Mouse (Mus musculus) MEL (cell line): ENCODE data around the gene Frrs1l. TPM values are rescaled to one million over a fixed set of nuclear protein-coding genes. Genes with fewer than 3 reads are reported as not detected.

ENCODE experiments used
- DNase-seq: peaks from one replicate; pipeline ENCODE4 v3.0.0; 2011; ENCODE audit warnings: low read depth, low spot score
- H3K27ac ChIP-seq: 2 replicates; pipeline ENCODE4 v1.5.1; 2012; ENCODE audit warnings: low read depth, mild to moderate bottlenecking, control low read depth, low read length, moderate library complexity; ENCODE audit not compliant: control insufficient read depth
- H3K27me3 ChIP-seq, 2 experiments: fragments of 150-350 bp in 1 of 2; sonication (generic) in 1 of 2; 2 replicates each; pipeline ENCODE4 v1.6.1; 2012; ENCODE audit warnings: low read length in 2 of 2, mild to moderate bottlenecking in 2 of 2, improper control_type of control experiment in 1 of 2, moderate library complexity in 1 of 2; ENCODE audit not compliant: insufficient read depth in 2 of 2, control insufficient read depth in 1 of 2
- H3K36me3 ChIP-seq, 2 experiments: 2 replicates each; pipeline ENCODE4 v1.6.1; 2012 to 2014; ENCODE audit warnings: low read length in 2 of 2, improper control_type of control experiment in 1 of 2, inconsistent platforms in 1 of 2, mild to moderate bottlenecking in 1 of 2; ENCODE audit not compliant: insufficient read depth in 2 of 2, control insufficient read depth in 1 of 2
- H3K4me1 ChIP-seq, 2 experiments: fragments of 150-350 bp in 1 of 2; sonication (generic) in 1 of 2; 2 replicates each; pipeline ENCODE4 v1.6.1; 2012; ENCODE audit warnings: low read length in 2 of 2, improper control_type of control experiment in 1 of 2, mild to moderate bottlenecking in 1 of 2; ENCODE audit not compliant: insufficient read depth in 2 of 2, control insufficient read depth in 1 of 2
- H3K4me3 ChIP-seq, 2 experiments: fragments of 150-350 bp in 1 of 2; sonication (generic) in 1 of 2; 2 replicates each; pipeline ENCODE4 v1.5.1; 2012; ENCODE audit warnings: low read depth in 2 of 2, low read length in 2 of 2, mild to moderate bottlenecking in 2 of 2, moderate library complexity in 2 of 2, control low read depth in 1 of 2, improper control_type of control experiment in 1 of 2; ENCODE audit not compliant: control insufficient read depth in 1 of 2, insufficient read depth in 1 of 2
- H3K79me2 ChIP-seq: 2 replicates; pipeline ENCODE4 v1.6.1; 2012; ENCODE audit warnings: mild to moderate bottlenecking, low read length, moderate library complexity; ENCODE audit not compliant: control insufficient read depth, poor library complexity, insufficient read depth
- H3K9ac ChIP-seq: 2 replicates; pipeline ENCODE4 v1.6.1; 2012; ENCODE audit warnings: low read depth, mild to moderate bottlenecking, control low read depth, low read length, moderate library complexity; ENCODE audit not compliant: control insufficient read depth, poor library complexity, severe bottlenecking
- H3K9me3 ChIP-seq: fragments of 150-350 bp; sonication (generic); replicated peaks from 2 replicates; pipeline ENCODE4 v1.6.1; 2012; ENCODE audit warnings: mild to moderate bottlenecking, low read length, improper control_type of control experiment, moderate library complexity; ENCODE audit not compliant: insufficient read depth
- CHD1 ChIP-seq: IDR thresholded peaks from 2 replicates; pipeline ENCODE4 v1.6.1; 2012; ENCODE audit warnings: low read depth, mild to moderate bottlenecking, inconsistent platforms, low read length, improper control_type of control experiment
- E2F4 ChIP-seq: IDR thresholded peaks from 2 replicates; pipeline ENCODE4 v1.6.1; 2011; ENCODE audit warnings: low read depth, low read length, improper control_type of control experiment, borderline replicate concordance
- EP300 ChIP-seq, 2 experiments: IDR thresholded peaks; 2 replicates each; pipeline ENCODE4 v1.6.1; 2011; ENCODE audit warnings: improper control_type of control experiment in 2 of 2, low read length in 2 of 2, low read depth in 1 of 2, mild to moderate bottlenecking in 1 of 2
- GATA1 ChIP-seq: IDR thresholded peaks from 2 replicates; pipeline ENCODE4 v1.6.1; 2011; ENCODE audit warnings: low read depth, low read length, improper control_type of control experiment
- HCFC1 ChIP-seq: IDR thresholded peaks from 2 replicates; pipeline ENCODE4 v1.6.1; 2012; ENCODE audit warnings: low read depth, mild to moderate bottlenecking, inconsistent platforms, low read length, improper control_type of control experiment, moderate library complexity
- MXI1 ChIP-seq: IDR thresholded peaks from 2 replicates; pipeline ENCODE4 v1.6.1; 2011; ENCODE audit warnings: mild to moderate bottlenecking, low read depth, low read length, improper control_type of control experiment
- NRF1 ChIP-seq: IDR thresholded peaks from 2 replicates; pipeline ENCODE4 v1.6.1; 2014; ENCODE audit warnings: low read depth, mild to moderate bottlenecking, inconsistent platforms, low read length, improper control_type of control experiment, moderate library complexity; ENCODE audit not compliant: poor library complexity, insufficient read depth, severe bottlenecking
- POLR2AphosphoS2 ChIP-seq: IDR thresholded peaks from 2 replicates; pipeline ENCODE4 v1.6.1; 2011; ENCODE audit warnings: low read length, improper control_type of control experiment
- RAD21 ChIP-seq: IDR thresholded peaks from 2 replicates; pipeline ENCODE4 v1.6.1; 2011; ENCODE audit warnings: mild to moderate bottlenecking, low read depth, low read length, improper control_type of control experiment
- TAL1 ChIP-seq: IDR thresholded peaks from 2 replicates; pipeline ENCODE4 v1.6.1; 2012; ENCODE audit warnings: mild to moderate bottlenecking, inconsistent platforms, low read length, moderate library complexity, mixed read lengths
- USF1 ChIP-seq: IDR thresholded peaks from 2 replicates; pipeline ENCODE4 v1.6.1; 2014; ENCODE audit warnings: low read depth, mild to moderate bottlenecking, inconsistent platforms, low read length, improper control_type of control experiment, moderate library complexity
- polyA plus RNA-seq, 2 experiments: library from polyadenylated mRNA; stranded (reverse) in 1 of 2; unstranded in 1 of 2; fragments of >175 nt in 1 of 2; fragments of >200 nt in 1 of 2; gene quantifications; 2 replicates each; pipeline versions ENCODE4 v1.2.1 to v1.2.4; 2012; ENCODE audit warnings: low replicate concordance in 2 of 2, low read depth in 1 of 2; ENCODE audit not compliant: insufficient read length in 2 of 2, insufficient read depth in 1 of 2, missing spikeins in 1 of 2
- total RNA-seq: library from RNA; depleted of rRNA; stranded (reverse); fragments of 300-350 nt; gene quantifications from 2 replicates; pipeline ENCODE4 v1.2.3, GENCODE M21; 2012

Gene Frrs1l
- total and polyA plus RNA-seq, 3 experiments = not detected

DNA sequence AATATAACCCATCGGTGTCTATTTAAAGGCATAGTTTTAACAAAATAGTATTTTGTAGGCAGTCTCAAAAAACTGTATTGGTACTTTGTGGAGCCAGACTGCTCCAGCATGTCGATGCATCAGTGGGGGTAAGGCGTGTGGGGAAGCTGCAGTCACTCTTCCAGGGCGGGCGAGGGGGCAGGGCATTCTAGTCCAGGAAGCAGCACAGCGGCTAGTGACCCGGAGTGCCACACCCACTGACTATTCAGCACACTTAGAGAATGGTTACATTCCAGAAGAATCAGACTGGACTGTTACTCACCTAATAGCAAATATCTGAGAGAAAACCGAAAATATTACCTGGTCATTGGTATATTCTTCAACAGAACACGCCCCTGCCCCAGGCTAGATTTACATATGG, 32.7 kb downstream of the Frrs1l start:
- Histone ChIP-seq H3K27me3 (0 out of 4 replicates have a peak, but pooled peaks cover 0 to 1% of the 10 kb centered on the region in 2 experiments), H3K36me3 (no peaks in the 10 kb centered on the region; a peak in 1 of 4 replicates), H3K4me1 (no peaks in the 10 kb centered on the region), H3K9ac (no peak overlapping the region), H3K4me3 (no peak overlapping the region), H3K79me2 (no peaks in the 10 kb centered on the region), H3K27ac (no peak overlapping the region), H3K9me3 (no peaks in the 10 kb centered on the region)
- TF ChIP-seq HCFC1 = no peak
- no peak for DNase-seq

- Histone ChIP-seq H3K9me3 (no peaks in the 10 kb centered on the region), H3K79me2 (no peaks in the 10 kb centered on the region), H3K4me3 (no peak overlapping the region), H3K4me1 (peaks cover 0 to 5% of the 10 kb centered on the region in 2 experiments; a peak in 1 of 4 replicates), H3K9ac (no peak overlapping the region), H3K27me3 (0 out of 4 replicates have a peak, but pooled peaks cover 0 to 1% of the 10 kb centered on the region in 2 experiments), H3K27ac (no peak overlapping the region), H3K36me3 (no peaks in the 10 kb centered on the region; a peak in 2 of 4 replicates)
- DNase-seq = no peak
- TF ChIP-seq CHD1 (no peak), NRF1 (no peak), GATA1 (no peak), POLR2AphosphoS2 (no peak), MXI1 (no peak), RAD21 (no peak), E2F4 (no peak), EP300 (IDR thresholded peaks at IDR 0.05; ENCODE audit: low read depth in 1 of 2, low read length in 2 of 2) (no peak)
These were observed 37.0 kb downstream of the Frrs1l start for GRCm38 (mm10) chr4:56953235-56953634.

- H3K27ac ChIP-seq = no peak overlapping the region
- TF ChIP-seq TAL1 (no peak), USF1 (peak; percentile 43)
- H3K79me2 ChIP-seq = peaks cover 5% of the 10 kb centered on the region
- peaks cover 0 to 5% of the 10 kb centered on the region in 2 experiments; a peak in 1 of 4 replicates for H3K4me1 ChIP-seq
- no peak overlapping the region for H3K9ac ChIP-seq
- no peaks in the 10 kb centered on the region for H3K27me3 ChIP-seq
- H3K4me3 ChIP-seq = no peak overlapping the region
- no peak for DNase-seq
- H3K36me3 ChIP-seq = peaks cover 0 to 4% of the 10 kb centered on the region in 2 experiments; a peak in 2 of 4 replicates
- H3K9me3 ChIP-seq = no peaks in the 10 kb centered on the region
These were observed 38.5 kb downstream of the Frrs1l start for GRCm38 (mm10) chr4:56951701-56952100.
